Mouse (Mus musculus): ENCODE measurements around the gene Sh3rf3.

Sh3rf3 gene

GRCm38 (mm10) chr10:58915301-58916245 lies 102.4 kb downstream of the Sh3rf3 start:
- no peak for DNase-seq (ENCODE audit: low spot score)

GRCm38 (mm10) chr10:58921643-58922188 lies 108.6 kb downstream of the Sh3rf3 start:
- DNase-seq (ENCODE audit: low spot score), result no peak

GRCm38 (mm10) chr10:58922216-58922829 lies 109.2 kb downstream of the Sh3rf3 start:
- DNase-seq (ENCODE audit: low spot score), result no peak

GRCm38 (mm10) chr10:58922993-58923392 lies 109.8 kb downstream of the Sh3rf3 start:
- DNase-seq (ENCODE audit: low spot score), result no peak

- DNase-seq (ENCODE audit: low spot score), result no peak
Measured at GRCm38 (mm10) chr10:58926578-58926977, 113.4 kb downstream of the Sh3rf3 start.

GRCm38 (mm10) chr10:58928952-58929442 lies 115.8 kb downstream of the Sh3rf3 start:
- DNase-seq (ENCODE audit: low spot score), result no peak

- DNase-seq (ENCODE audit: low spot score), result peak; percentile 38
Measured at GRCm38 (mm10) chr10:58932151-58932773, 119.1 kb downstream of the Sh3rf3 start.

- no peak for DNase-seq (ENCODE audit: low spot score)
Measured at GRCm38 (mm10) chr10:58935606-58936005, 122.4 kb downstream of the Sh3rf3 start.

- no peak for DNase-seq (ENCODE audit: low spot score)
Measured at GRCm38 (mm10) chr10:58936441-58936860, 123.3 kb downstream of the Sh3rf3 start.

- no peak for DNase-seq (ENCODE audit: low spot score)
Measured at GRCm38 (mm10) chr10:58937521-58937920, 124.4 kb downstream of the Sh3rf3 start.

GRCm38 (mm10) chr10:58942819-58943218 lies 129.7 kb downstream of the Sh3rf3 start:
- no peak for DNase-seq (ENCODE audit: low spot score)

- no peak for DNase-seq (ENCODE audit: low spot score)
Measured at GRCm38 (mm10) chr10:58943661-58944400, 130.7 kb downstream of the Sh3rf3 start.

GRCm38 (mm10) chr10:58944930-58945329 lies 131.8 kb downstream of the Sh3rf3 start:
- no peak for DNase-seq (ENCODE audit: low spot score)

GRCm38 (mm10) chr10:58949770-58950638 lies 136.8 kb downstream of the Sh3rf3 start:
- peak; percentile 49 for DNase-seq (ENCODE audit: low spot score)

GRCm38 (mm10) chr10:58960193-58960592 lies 147.0 kb downstream of the Sh3rf3 start:
- no peak for DNase-seq (ENCODE audit: low spot score)

- DNase-seq (ENCODE audit: low spot score), result no peak
Measured at GRCm38 (mm10) chr10:58968236-58968635, 155.1 kb downstream of the Sh3rf3 start.

- no peak for DNase-seq (ENCODE audit: low spot score)
Measured at GRCm38 (mm10) chr10:58969351-58969750, 156.2 kb downstream of the Sh3rf3 start.

GRCm38 (mm10) chr10:58972115-58972514 lies 159.0 kb downstream of the Sh3rf3 start:
- no peak for DNase-seq (ENCODE audit: low spot score)

GRCm38 (mm10) chr10:58974138-58974537 lies 161.0 kb downstream of the Sh3rf3 start:
- DNase-seq (ENCODE audit: low spot score), result no peak

- no peak for DNase-seq (ENCODE audit: low spot score)
Measured at GRCm38 (mm10) chr10:58979320-58979959, 166.3 kb downstream of the Sh3rf3 start.
